Mouse (Mus musculus) kidney, postnatal 0 days (tissue): ENCODE data around the gene Prl6a1. TPM values are rescaled to one million over a fixed set of nuclear protein-coding genes. Genes with fewer than 3 reads are reported as not detected.

Experiments used
- ATAC-seq: fragments of 200-750 bp; cut with Nextera tagmentation; replicated peaks from 2 replicates; pipeline ENCODE4 v1.8.0; 2017; ENCODE audit warnings: low read depth, moderate number of reproducible peaks, moderate TSS enrichment, moderate library complexity; ENCODE audit not compliant: low FRiP score
- DNase-seq: peaks from one replicate; pipeline ENCODE4 v3.0.0-alpha.2; 2016; ENCODE audit warnings: low spot score
- H3K27ac ChIP-seq: fragments of 300-500 bp; sonication (generic); 2 replicates; pipeline ENCODE4 v1.5.1; 2014; ENCODE audit warnings: mild to moderate bottlenecking
- H3K27me3 ChIP-seq: fragments of 300-500 bp; sonication (generic); 2 replicates; pipeline ENCODE4 v1.6.1; 2014; ENCODE audit warnings: low read length, mixed read lengths; ENCODE audit not compliant: insufficient read depth
- H3K36me3 ChIP-seq: fragments of 300-500 bp; sonication (generic); 2 replicates; pipeline ENCODE4 v1.6.1; 2014; ENCODE audit warnings: low read length, mixed read lengths; ENCODE audit not compliant: insufficient read depth
- H3K4me1 ChIP-seq: fragments of 300-500 bp; sonication (generic); replicated peaks from 2 replicates; pipeline ENCODE4 v1.6.1; 2014; ENCODE audit warnings: antibody characterized with exemption, low read length, mixed read lengths; ENCODE audit not compliant: insufficient read depth
- H3K4me2 ChIP-seq: fragments of 300-500 bp; sonication (generic); 2 replicates; pipeline ENCODE4 v1.6.1; 2014; ENCODE audit warnings: mild to moderate bottlenecking, low read length, moderate library complexity, mixed read lengths
- H3K4me3 ChIP-seq: fragments of 300-500 bp; sonication (generic); replicated peaks from 2 replicates; pipeline ENCODE4 v1.5.1; 2014; ENCODE audit warnings: low read depth, low read length
- H3K9ac ChIP-seq: fragments of 300-500 bp; sonication (generic); 2 replicates; pipeline ENCODE4 v1.6.1; 2014; ENCODE audit warnings: low read depth, low read length
- H3K9me3 ChIP-seq: fragments of 300-500 bp; sonication (generic); replicated peaks from 2 replicates; pipeline ENCODE4 v1.6.1; 2016; ENCODE audit warnings: low read length, inconsistent platforms, mixed read lengths
- CTCF ChIP-seq: IDR thresholded peaks from 2 replicates; pipeline ENCODE4 v1.5.1; 2016; ENCODE audit warnings: antibody characterized with exemption, low read depth, mild to moderate bottlenecking, moderate library complexity
- WGBS: fragments of 180-500 bp; shearing (Covaris S2); extraction: QIAGEN DNeasy Blood & Tissue Kit; methylation state at CpG from one replicate; pipeline ENCODE4 v1.1.7; 2014; 5-methylcytosine and 5-hydroxymethylcytosine counted together
- polyA plus RNA-seq: library from polyadenylated mRNA; unstranded; fragments of >200 nt; fragmentation: Nextera tagmentation; extraction: Ambion mirVana; gene quantifications from 2 replicates; pipeline ENCODE4 v1.2.1, GENCODE M21; 2015

The Prl6a1 gene
- not detected in 2 replicates for polyA plus RNA-seq

- 76% methylated on average over 7 of the region's 7 CpGs for WGBS
- H3K27ac ChIP-seq = no peak within 1 kb of the TSS
- DNase-seq (no peak), ATAC-seq (no peak)
- H3K4me3 ChIP-seq = no peak within 1 kb of the TSS
- H3K36me3 ChIP-seq = no peaks in the 10 kb centered on the region
- H3K4me2 ChIP-seq = no peak within 1 kb of the TSS
- H3K9me3 ChIP-seq = no peaks in the 10 kb centered on the region
- H3K4me1 ChIP-seq = no peaks in the 10 kb centered on the region
- TF ChIP-seq CTCF = no peak
- no peak within 1 kb of the TSS for H3K9ac ChIP-seq
- no peaks in the 10 kb centered on the region for H3K27me3 ChIP-seq
Observed at GRCm38 (mm10) chr13:27312334-27313225, at the start of gene Prl6a1. Gene Prl6a1 (plus strand): TSS chr13:27312627.

GRCm38 (mm10) chr13:27334989-27335388 lies 22.6 kb downstream of the Prl6a1 start:
- no peaks in the 10 kb centered on the region for H3K4me1 ChIP-seq
- no peak overlapping the region for H3K4me3 ChIP-seq
- H3K4me2 ChIP-seq = no peak overlapping the region
- no peak overlapping the region for H3K9ac ChIP-seq
- 100% methylated on average over 1 of the region's 1 CpGs for WGBS
- H3K36me3 ChIP-seq = no peaks in the 10 kb centered on the region
- H3K27ac ChIP-seq = no peak overlapping the region
- ATAC-seq = no peak
- no peaks in the 10 kb centered on the region for H3K27me3 ChIP-seq
- H3K9me3 ChIP-seq = no peaks in the 10 kb centered on the region
- TF ChIP-seq CTCF = no peak
- DNase-seq = no peak

DNA sequence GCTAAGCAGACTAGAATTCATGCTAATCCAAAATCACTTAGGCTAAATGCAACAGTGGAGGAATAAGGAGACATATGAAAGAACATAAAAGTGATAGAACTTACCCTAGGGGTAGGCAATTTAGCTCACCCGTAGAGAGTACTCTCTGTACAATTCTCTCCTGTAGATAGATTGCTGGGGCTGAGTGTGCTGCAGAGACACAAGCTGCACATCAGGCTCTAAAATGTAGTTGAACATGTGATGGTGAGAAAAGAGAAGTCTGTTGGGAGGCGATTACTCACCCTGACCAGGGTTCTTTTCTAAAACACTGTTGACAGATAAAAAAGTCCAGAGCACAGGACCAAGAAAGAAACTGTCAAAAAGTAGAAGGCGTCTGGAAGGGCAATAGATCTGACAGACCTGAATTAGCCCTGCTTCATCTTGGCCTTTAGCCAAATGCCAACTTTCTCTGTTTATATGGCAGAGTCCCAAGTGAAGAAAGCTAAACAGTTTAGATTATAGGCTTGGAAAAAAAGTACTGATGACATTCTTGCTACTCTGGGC lies 30.4 kb downstream of the Prl6a1 start:
- Histone ChIP-seq H3K4me1 (no peaks in the 10 kb centered on the region), H3K27me3 (no peaks in the 10 kb centered on the region), H3K9ac (no peak overlapping the region), H3K36me3 (no peaks in the 10 kb centered on the region), H3K9me3 (no peaks in the 10 kb centered on the region), H3K27ac (no peak overlapping the region), H3K4me3 (no peak overlapping the region), H3K4me2 (no peak overlapping the region)
- WGBS = 75% methylated on average over 3 of the region's 3 CpGs
- no peak for DNase-seq
- no peak for TF ChIP-seq CTCF
- ATAC-seq = no peak

GRCm38 (mm10) chr13:27345373-27345772 lies 32.9 kb downstream of the Prl6a1 start, which contains the start of gene Prl8a2:
Gene Prl8a2 (plus strand): TSS chr13:27345673.
- no peak within 1 kb of the TSS for H3K4me2 ChIP-seq
- no peak for DNase-seq
- H3K4me1 ChIP-seq = no peaks in the 10 kb centered on the region
- no peak within 1 kb of the TSS for H3K27ac ChIP-seq
- no peak for ATAC-seq
- no peaks in the 10 kb centered on the region for H3K9me3 ChIP-seq
- no peak within 1 kb of the TSS for H3K9ac ChIP-seq
- 66% methylated on average over 2 of the region's 2 CpGs for WGBS
- no peaks in the 10 kb centered on the region for H3K36me3 ChIP-seq
- no peak for TF ChIP-seq CTCF
- H3K27me3 ChIP-seq = no peaks in the 10 kb centered on the region
- H3K4me3 ChIP-seq = no peak within 1 kb of the TSS

Other genes starting within 250 kb of the Prl6a1 start
- gene Prl3d1, start 218.4 kb upstream of the Prl6a1 start, polyA plus RNA-seq = not detected in 2 replicates
- not detected in 2 replicates for gene Prl3d2, start 190.9 kb upstream of the Prl6a1 start, polyA plus RNA-seq
- not detected in 2 replicates for gene Prl3d3, start 155.8 kb upstream of the Prl6a1 start, polyA plus RNA-seq
- not detected in 2 replicates for gene Prl3c1, start 116.0 kb upstream of the Prl6a1 start, polyA plus RNA-seq
- not detected in 2 replicates for gene Prl3b1, start 70.8 kb upstream of the Prl6a1 start, polyA plus RNA-seq
- gene Prl3a1, start 53.2 kb upstream of the Prl6a1 start, polyA plus RNA-seq = not detected in 2 replicates
- not detected in 2 replicates for gene Prl8a2, start 33.0 kb downstream of the Prl6a1 start, polyA plus RNA-seq
- gene Prl2b1, start 78.2 kb downstream of the Prl6a1 start, polyA plus RNA-seq = not detected in 2 replicates
- gene Prl8a6, start 126.1 kb downstream of the Prl6a1 start, polyA plus RNA-seq = not detected in 2 replicates
- gene Prl8a8, start 200.6 kb downstream of the Prl6a1 start, polyA plus RNA-seq = not detected in 2 replicates